20 mouse cellular contexts compared by ENCODE assay signal in genomic region chr11:108158046-108158445, GRCm38 (mm10).
A peak's percentile ranks its signal among the peaks of the same experiment; 100 is the strongest.
DNase-seq lines count a peak whose midpoint lies in the region; ATAC-seq and TF ChIP-seq lines count a peak whose summit lies in the region.
"Had no signal": no experiment of that assay in that cellular context is flagged by ENCODE, and none has a peak within 500 bp of the region (broad histone marks: within the 10 kb centered on the region; RNA-seq: fewer than 3 reads in every experiment).

No protein-coding gene starts in this region.

- no peak overlapping the region for H3K4me3 ChIP-seq in heart, embryonic 13.5 days
- H3K4me3 ChIP-seq in CH12.LX (replicated peaks in 1 of 3; ENCODE audit: low read depth in 2 of 3, low read length in 2 of 3, poor library complexity in 1 of 3) = no peak overlapping the region
- H3K4me3 ChIP-seq: embryonic facial prominence, embryonic 10.5 days; embryonic facial prominence, embryonic 12.5 days; forebrain, embryonic 13.5 days; forebrain, embryonic 15.5 days had no signal

- H3K4me1 ChIP-seq in heart, embryonic 13.5 days = peaks cover 53% of the 10 kb centered on the region
- peaks cover 35 to 65% of the 10 kb centered on the region in 2 experiments for H3K4me1 ChIP-seq in CH12.LX (ENCODE audit: control insufficient read depth in 1 of 2, insufficient read depth in 2 of 2)
- H3K4me1 ChIP-seq: embryonic facial prominence, embryonic 12.5 days had no signal

- H3K9me3 ChIP-seq in heart, embryonic 13.5 days = peaks cover 8% of the 10 kb centered on the region
- peaks cover 18% of the 10 kb centered on the region for H3K9me3 ChIP-seq in CH12.LX (replicated peaks; ENCODE audit: low read length)
- H3K9me3 ChIP-seq: embryonic facial prominence, embryonic 12.5 days; forebrain, embryonic 15.5 days had no signal

- no peak overlapping the region for H3K9ac ChIP-seq in heart, embryonic 13.5 days
- no peak overlapping the region for H3K9ac ChIP-seq in CH12.LX (ENCODE audit: insufficient read depth, low read depth)
- H3K9ac ChIP-seq: embryonic facial prominence, embryonic 12.5 days; forebrain, embryonic 13.5 days; forebrain, embryonic 15.5 days; forebrain, postnatal 0 days had no signal

- in situ Hi-C loops in CH12.LX (cut with MboI; ENCODE audit: low pct_ligation_motif_present, low pct_unique_long_range_greater_than_20kb, low sequenced_read_pairs) = loop anchor here (5.0 kb wide), 1 partner anchor 44 kb away; no protein-coding TSS in a partner anchor

- TF ChIP-seq EP300 in CH12.LX (IDR thresholded peaks at IDR 0.05; ENCODE audit: low read length) = no peak

- no peak for ATAC-seq in heart, embryonic 13.5 days (ENCODE audit: extremely low read depth, insufficient number of reproducible peaks, low FRiP score, low TSS enrichment)
- ATAC-seq: activated CD4-positive, CD25-positive, alpha-beta regulatory T cell, adult 4 months; forebrain, embryonic 13.5 days; forebrain, embryonic 15.5 days; forebrain, postnatal 0 days; Patski had no signal

- H3K27ac ChIP-seq in heart, embryonic 13.5 days (replicated peaks) = 0 out of 2 replicates have a peak overlapping the region, but pooled peaks have one; percentile 10
- H3K27ac ChIP-seq in CH12.LX (ENCODE audit: insufficient read depth, low read depth) = peak overlapping the region; percentile 83
- H3K27ac ChIP-seq: embryonic facial prominence, embryonic 10.5 days; embryonic facial prominence, embryonic 12.5 days; forebrain, embryonic 13.5 days; forebrain, embryonic 15.5 days had no signal

- H3K36me3 ChIP-seq in heart, embryonic 13.5 days = peaks cover 6% of the 10 kb centered on the region; the same call in 1 of the 2 replicates
- peaks cover 5 to 34% of the 10 kb centered on the region in 2 experiments for H3K36me3 ChIP-seq in CH12.LX (replicated peaks in 1 of 2; ENCODE audit: control insufficient read depth in 1 of 2, insufficient read depth in 1 of 2, low read length in 1 of 2)
- H3K36me3 ChIP-seq: embryonic facial prominence, embryonic 10.5 days; embryonic facial prominence, embryonic 12.5 days; forebrain, embryonic 15.5 days; G1E had no signal

- DNase-seq in heart, adult 11 months = no peak
- no peak for DNase-seq in CH12.LX (ENCODE audit: extremely low read depth)
- no peak for DNase-seq in urinary bladder, postnatal 14 days (ENCODE audit: low spot score)
- DNase-seq in left cerebral cortex, adult 18-20 months (ENCODE audit: low spot score in 2 of 2) = no peak
- DNase-seq: adrenal gland, adult 8-10 months; adrenal gland, postnatal 14 days; adrenal gland, postnatal 36 days; cerebellum, adult 11-12 months; cerebellum, adult 9-10 months; cerebellum, postnatal 10 days; cerebellum, postnatal 25 days; forebrain, postnatal 0 days had no signal

- TF ChIP-seq CTCF in CH12.LX (conservative IDR thresholded peaks at IDR 0.05 in 1 of 2, IDR thresholded peaks at IDR 0.05 in 1 of 2; ENCODE audit: low read depth in 2 of 2, low read length in 2 of 2) = no peak

- no peak overlapping the region for H3K4me2 ChIP-seq in heart, embryonic 13.5 days
- H3K4me2 ChIP-seq in CH12.LX (ENCODE audit: insufficient read depth, low read depth, poor library complexity, severe bottlenecking) = no peak overlapping the region
- H3K4me2 ChIP-seq: embryonic facial prominence, embryonic 12.5 days; forebrain, embryonic 13.5 days; forebrain, embryonic 15.5 days had no signal

- TF ChIP-seq RAD21 in CH12.LX (IDR thresholded peaks at IDR 0.05; ENCODE audit: low read depth, low read length) = no peak

- H3K27me3 ChIP-seq in heart, embryonic 13.5 days (replicated peaks) = no peaks in the 10 kb centered on the region
- no peaks in the 10 kb centered on the region for H3K27me3 ChIP-seq in CH12.LX (replicated peaks)
- H3K27me3 ChIP-seq: embryonic facial prominence, embryonic 12.5 days; forebrain, embryonic 13.5 days; forebrain, embryonic 15.5 days; Patski had no signal

- peaks cover 14% of the 10 kb centered on the region for H3K79me2 ChIP-seq in CH12.LX (replicated peaks; ENCODE audit: control insufficient read depth, extremely low read depth, insufficient read depth, poor library complexity, severe bottlenecking)

- no peak for TF ChIP-seq POLR2A in CH12.LX (IDR thresholded peaks at IDR 0.05; ENCODE audit: low read depth, low read length)

- 83% methylated on average over 3 of the region's 3 CpGs for WGBS in heart, embryonic 13.5 days

- dilution Hi-C loops in CH12.LX (cut with MboI; ENCODE audit: extremely low pct_ligation_motif_present, extremely low pct_unique_long_range_greater_than_20kb, low sequenced_read_pairs) = no loop called here

TF ChIP-seq in CH12.LX, 34 proteins besides CTCF, POLR2A, EP300 and RAD21:
- TF ChIP-seq ZKSCAN1 (IDR thresholded peaks at IDR 0.05; ENCODE audit: borderline replicate concordance, low read depth, low read length) (no peak), RCOR1 (conservative IDR thresholded peaks at IDR 0.05; ENCODE audit: low read depth, low read length) (no peak), USF2 (conservative IDR thresholded peaks at IDR 0.05; ENCODE audit: low read depth, low read length) (no peak), MAZ (IDR thresholded peaks at IDR 0.05; ENCODE audit: low read depth, low read length) (no peak), MXI1 (IDR thresholded peaks at IDR 0.05; ENCODE audit: low read depth, low read length) (no peak)
